Mouse (Mus musculus): ENCODE measurements around the gene Rassf6. TPM values are rescaled to one million over a fixed set of nuclear protein-coding genes. Genes with fewer than 3 reads are reported as not detected.

Gene Rassf6
- polyA plus RNA-seq, 1 experiment = 0.42 TPM

GRCm38 (mm10) chr5:90661436-90661835 lies 21.0 kb upstream of the Rassf6 start:
- no peak for TF ChIP-seq POLR2A (IDR thresholded peaks at IDR 0.05; ENCODE audit: control insufficient read depth, low read depth, low read length)
- no peak for TF ChIP-seq CTCF (IDR thresholded peaks at IDR 0.05; ENCODE audit: control insufficient read depth, insufficient read depth, insufficient replicate concordance, low read depth, low read length)
- Histone ChIP-seq H3K4me1 (ENCODE audit: control insufficient read depth, insufficient read depth, low read length) (no peaks in the 10 kb centered on the region), H3K27me3 (ENCODE audit: control insufficient read depth, insufficient read depth, low read length) (no peaks in the 10 kb centered on the region), H3K36me3 (ENCODE audit: control insufficient read depth, insufficient read depth, low read length) (no peaks in the 10 kb centered on the region), H3K4me3 (ENCODE audit: control insufficient read depth, low read depth, low read length) (no peak overlapping the region), H3K27ac (ENCODE audit: control insufficient read depth, insufficient read depth, low read depth, low read length) (no peak overlapping the region)

DNA sequence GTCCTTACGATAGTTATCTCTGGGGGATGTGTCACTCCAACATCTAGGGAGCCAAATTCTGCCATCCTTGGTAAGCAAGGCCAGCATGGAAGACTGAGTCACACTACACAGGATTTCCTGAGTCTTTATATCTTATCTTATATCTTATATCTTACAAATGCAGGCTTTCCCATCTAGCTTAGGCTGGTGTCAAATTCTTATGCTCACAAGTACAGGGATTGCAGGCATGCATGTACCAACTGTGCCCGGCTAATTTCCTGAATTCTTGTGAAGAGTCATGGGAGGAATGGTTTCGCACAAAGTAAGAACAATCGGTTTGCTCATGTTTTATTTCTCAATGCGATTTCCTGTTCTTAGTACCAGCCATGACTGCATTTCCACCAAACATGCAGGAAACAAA lies 20.0 kb upstream of the Rassf6 start:
- no peaks in the 10 kb centered on the region for H3K27me3 ChIP-seq (ENCODE audit: control insufficient read depth, insufficient read depth, low read length)
- H3K27ac ChIP-seq (ENCODE audit: control insufficient read depth, insufficient read depth, low read depth, low read length) = no peak overlapping the region
- no peaks in the 10 kb centered on the region for H3K36me3 ChIP-seq (ENCODE audit: control insufficient read depth, insufficient read depth, low read length)
- no peak overlapping the region for H3K4me3 ChIP-seq (ENCODE audit: control insufficient read depth, low read depth, low read length)
- no peaks in the 10 kb centered on the region for H3K4me1 ChIP-seq (ENCODE audit: control insufficient read depth, insufficient read depth, low read length)
- no peak for TF ChIP-seq POLR2A (IDR thresholded peaks at IDR 0.05; ENCODE audit: control insufficient read depth, low read depth, low read length)

DNA sequence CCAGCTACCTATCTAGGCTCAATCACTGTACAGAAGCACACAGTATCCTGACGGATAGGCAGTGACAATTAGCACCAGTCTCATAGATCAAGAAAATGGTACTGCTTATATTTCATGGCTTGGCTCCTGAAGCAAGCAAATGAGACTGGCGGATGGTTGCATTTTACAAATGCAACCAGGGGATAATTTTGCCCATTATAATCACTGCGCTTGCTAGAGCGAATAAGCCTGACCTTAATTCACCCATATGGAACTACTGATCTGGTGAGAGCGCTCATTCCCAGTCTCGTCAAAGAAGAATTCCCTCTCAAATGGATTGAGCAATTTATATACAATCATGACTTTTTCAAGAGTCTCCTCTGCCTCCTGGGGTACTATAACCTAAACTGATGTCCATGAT lies 16.2 kb upstream of the Rassf6 start:
- Histone ChIP-seq H3K4me3 (ENCODE audit: control insufficient read depth, low read depth, low read length) (no peak overlapping the region), H3K4me1 (ENCODE audit: control insufficient read depth, insufficient read depth, low read length) (no peaks in the 10 kb centered on the region), H3K27ac (ENCODE audit: control insufficient read depth, insufficient read depth, low read depth, low read length) (no peak overlapping the region), H3K27me3 (ENCODE audit: control insufficient read depth, insufficient read depth, low read length) (no peaks in the 10 kb centered on the region), H3K36me3 (ENCODE audit: control insufficient read depth, insufficient read depth, low read length) (no peaks in the 10 kb centered on the region)
- TF ChIP-seq POLR2A (IDR thresholded peaks at IDR 0.05; ENCODE audit: control insufficient read depth, low read depth, low read length) (no peak), CTCF (IDR thresholded peaks at IDR 0.05; ENCODE audit: control insufficient read depth, insufficient read depth, insufficient replicate concordance, low read depth, low read length) (no peak)

DNA sequence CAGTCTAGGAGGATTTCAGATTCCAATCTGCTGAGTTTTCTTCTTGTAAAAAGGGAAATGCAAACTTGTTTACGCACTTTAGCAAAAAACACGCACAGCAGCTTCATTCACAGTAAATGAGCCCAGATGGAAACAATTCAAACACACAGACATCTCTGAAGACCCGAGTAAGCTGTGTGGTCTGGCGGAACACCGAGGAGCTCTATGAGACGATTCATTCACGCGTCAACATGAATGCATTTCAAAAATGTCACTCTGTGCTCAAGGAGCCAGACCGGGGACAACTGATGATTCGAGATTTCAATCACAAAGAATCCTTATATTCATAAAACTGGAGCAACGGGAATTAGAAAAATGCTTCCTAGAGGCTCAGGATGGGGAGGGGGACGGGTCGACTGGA lies 15.4 kb upstream of the Rassf6 start:
- peaks cover 4% of the 10 kb centered on the region for H3K4me1 ChIP-seq (ENCODE audit: control insufficient read depth, insufficient read depth, low read length)
- H3K4me3 ChIP-seq (ENCODE audit: control insufficient read depth, low read depth, low read length) = no peak overlapping the region
- H3K36me3 ChIP-seq (ENCODE audit: control insufficient read depth, insufficient read depth, low read length) = no peaks in the 10 kb centered on the region
- TF ChIP-seq POLR2A (IDR thresholded peaks at IDR 0.05; ENCODE audit: control insufficient read depth, low read depth, low read length) (no peak), CTCF (IDR thresholded peaks at IDR 0.05; ENCODE audit: control insufficient read depth, insufficient read depth, insufficient replicate concordance, low read depth, low read length) (no peak)
- no peak overlapping the region for H3K27ac ChIP-seq (ENCODE audit: control insufficient read depth, insufficient read depth, low read depth, low read length)
- no peaks in the 10 kb centered on the region for H3K27me3 ChIP-seq (ENCODE audit: control insufficient read depth, insufficient read depth, low read length)

DNA sequence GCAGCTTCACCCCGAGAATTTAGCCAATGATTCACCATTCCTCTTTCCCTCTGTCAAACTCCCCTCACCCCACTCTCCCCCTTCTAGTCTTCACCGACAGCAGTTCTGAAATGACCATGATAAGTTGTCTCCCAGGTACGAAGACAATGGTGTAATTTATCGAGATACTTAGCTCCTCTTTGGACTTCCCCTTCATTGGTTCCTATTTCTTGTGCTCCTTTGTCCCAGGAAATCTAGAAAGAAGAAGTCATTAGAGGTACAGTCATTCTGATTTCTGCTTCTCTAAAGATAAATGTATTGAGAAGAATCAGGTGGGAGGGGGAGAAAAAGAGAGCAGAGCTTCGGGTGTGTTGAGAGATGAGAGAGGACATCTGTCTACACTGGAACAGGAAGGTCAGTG lies 14.3 kb upstream of the Rassf6 start:
- Histone ChIP-seq H3K4me1 (ENCODE audit: control insufficient read depth, insufficient read depth, low read length) (peaks cover 4% of the 10 kb centered on the region), H3K27ac (ENCODE audit: control insufficient read depth, insufficient read depth, low read depth, low read length) (no peak overlapping the region), H3K36me3 (ENCODE audit: control insufficient read depth, insufficient read depth, low read length) (no peaks in the 10 kb centered on the region), H3K4me3 (ENCODE audit: control insufficient read depth, low read depth, low read length) (no peak overlapping the region), H3K27me3 (ENCODE audit: control insufficient read depth, insufficient read depth, low read length) (no peaks in the 10 kb centered on the region)
- TF ChIP-seq CTCF (IDR thresholded peaks at IDR 0.05; ENCODE audit: control insufficient read depth, insufficient read depth, insufficient replicate concordance, low read depth, low read length) (no peak), POLR2A (IDR thresholded peaks at IDR 0.05; ENCODE audit: control insufficient read depth, low read depth, low read length) (no peak)

DNA sequence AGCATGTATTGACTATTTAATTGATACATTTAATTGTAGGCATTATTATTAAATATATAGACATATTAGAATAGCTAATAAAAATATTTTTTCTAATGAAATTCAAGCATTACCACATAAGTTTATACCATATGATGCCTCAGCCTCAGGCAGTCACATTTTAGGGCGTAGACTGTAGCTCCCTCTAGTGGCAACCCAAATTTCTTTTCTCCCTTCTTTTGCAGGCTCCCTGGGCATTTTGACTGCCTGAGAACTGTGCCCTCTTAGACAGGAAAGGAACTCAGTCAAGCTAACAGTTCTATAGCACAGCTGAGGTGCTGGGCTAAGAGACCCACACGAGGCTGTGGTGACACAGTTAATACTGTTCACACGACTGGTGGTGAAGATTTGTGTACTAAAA lies 12.3 kb upstream of the Rassf6 start:
- TF ChIP-seq POLR2A (IDR thresholded peaks at IDR 0.05; ENCODE audit: control insufficient read depth, low read depth, low read length) (no peak), CTCF (IDR thresholded peaks at IDR 0.05; ENCODE audit: control insufficient read depth, insufficient read depth, insufficient replicate concordance, low read depth, low read length) (peak; percentile 14; the same call in 1 of the 2 replicates)

DNA sequence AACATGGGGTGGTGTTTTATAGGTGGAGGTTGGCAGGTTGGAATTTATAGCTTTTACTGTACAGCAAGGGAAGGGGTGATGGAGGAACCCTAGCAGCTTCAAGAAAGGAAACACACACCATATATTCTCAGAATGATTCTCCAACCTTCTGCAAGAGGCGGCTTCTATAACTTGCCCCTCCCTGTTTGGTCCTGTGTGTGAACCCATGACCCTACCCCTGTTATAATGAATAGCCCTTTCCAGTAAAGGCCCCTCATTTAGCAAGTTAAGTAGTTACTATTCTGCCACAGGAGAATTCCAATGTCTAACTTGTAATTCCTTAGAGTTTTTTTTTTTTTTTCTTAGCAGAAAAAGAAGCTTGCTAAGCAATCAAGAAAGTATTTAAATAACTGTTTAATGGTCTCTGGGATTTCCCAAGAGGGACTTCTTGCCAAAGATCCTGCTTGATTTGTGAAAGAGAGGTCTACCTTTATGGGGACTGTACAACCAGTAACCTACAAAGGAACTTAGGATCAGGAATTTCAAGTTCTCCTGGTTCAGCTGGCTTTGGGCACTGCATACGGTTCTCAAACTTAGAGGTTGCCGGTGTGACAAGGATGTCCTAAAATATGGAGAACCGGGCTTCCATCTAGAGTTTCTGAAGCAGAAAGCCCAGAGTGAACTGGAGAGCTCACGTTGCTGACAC lies 10.2 kb upstream of the Rassf6 start:
- Histone ChIP-seq H3K27ac (ENCODE audit: control insufficient read depth, insufficient read depth, low read depth, low read length) (no peak overlapping the region), H3K27me3 (ENCODE audit: control insufficient read depth, insufficient read depth, low read length) (no peaks in the 10 kb centered on the region), H3K4me3 (ENCODE audit: control insufficient read depth, low read depth, low read length) (no peak overlapping the region), H3K4me1 (ENCODE audit: control insufficient read depth, insufficient read depth, low read length) (peaks cover 4% of the 10 kb centered on the region), H3K36me3 (ENCODE audit: control insufficient read depth, insufficient read depth, low read length) (no peaks in the 10 kb centered on the region)
- TF ChIP-seq POLR2A (IDR thresholded peaks at IDR 0.05; ENCODE audit: control insufficient read depth, low read depth, low read length) (no peak), CTCF (IDR thresholded peaks at IDR 0.05; ENCODE audit: control insufficient read depth, insufficient read depth, insufficient replicate concordance, low read depth, low read length) (no peak)

More for the DNA sequence above, 12.3 kb upstream of the Rassf6 start:
- Histone ChIP-seq H3K27me3 (ENCODE audit: control insufficient read depth, insufficient read depth, low read length) (no peaks in the 10 kb centered on the region), H3K27ac (ENCODE audit: control insufficient read depth, insufficient read depth, low read depth, low read length) (no peak overlapping the region), H3K36me3 (ENCODE audit: control insufficient read depth, insufficient read depth, low read length) (no peaks in the 10 kb centered on the region), H3K4me1 (ENCODE audit: control insufficient read depth, insufficient read depth, low read length) (peaks cover 4% of the 10 kb centered on the region), H3K4me3 (ENCODE audit: control insufficient read depth, low read depth, low read length) (no peak overlapping the region)

- no peak overlapping the region for H3K27ac ChIP-seq (ENCODE audit: control insufficient read depth, insufficient read depth, low read depth, low read length)
- no peaks in the 10 kb centered on the region for H3K27me3 ChIP-seq (ENCODE audit: control insufficient read depth, insufficient read depth, low read length)
- H3K4me3 ChIP-seq (ENCODE audit: control insufficient read depth, low read depth, low read length) = no peak overlapping the region
- no peaks in the 10 kb centered on the region for H3K36me3 ChIP-seq (ENCODE audit: control insufficient read depth, insufficient read depth, low read length)
- no peak for TF ChIP-seq POLR2A (IDR thresholded peaks at IDR 0.05; ENCODE audit: control insufficient read depth, low read depth, low read length)
- TF ChIP-seq CTCF (IDR thresholded peaks at IDR 0.05; ENCODE audit: control insufficient read depth, insufficient read depth, insufficient replicate concordance, low read depth, low read length) = no peak
- H3K4me1 ChIP-seq (ENCODE audit: control insufficient read depth, insufficient read depth, low read length) = peaks cover 4% of the 10 kb centered on the region
These were observed 7.0 kb upstream of the Rassf6 start for GRCm38 (mm10) chr5:90647473-90647872.
